ENCODE assay signal across 14 mouse cellular contexts in the genomic region with DNA sequence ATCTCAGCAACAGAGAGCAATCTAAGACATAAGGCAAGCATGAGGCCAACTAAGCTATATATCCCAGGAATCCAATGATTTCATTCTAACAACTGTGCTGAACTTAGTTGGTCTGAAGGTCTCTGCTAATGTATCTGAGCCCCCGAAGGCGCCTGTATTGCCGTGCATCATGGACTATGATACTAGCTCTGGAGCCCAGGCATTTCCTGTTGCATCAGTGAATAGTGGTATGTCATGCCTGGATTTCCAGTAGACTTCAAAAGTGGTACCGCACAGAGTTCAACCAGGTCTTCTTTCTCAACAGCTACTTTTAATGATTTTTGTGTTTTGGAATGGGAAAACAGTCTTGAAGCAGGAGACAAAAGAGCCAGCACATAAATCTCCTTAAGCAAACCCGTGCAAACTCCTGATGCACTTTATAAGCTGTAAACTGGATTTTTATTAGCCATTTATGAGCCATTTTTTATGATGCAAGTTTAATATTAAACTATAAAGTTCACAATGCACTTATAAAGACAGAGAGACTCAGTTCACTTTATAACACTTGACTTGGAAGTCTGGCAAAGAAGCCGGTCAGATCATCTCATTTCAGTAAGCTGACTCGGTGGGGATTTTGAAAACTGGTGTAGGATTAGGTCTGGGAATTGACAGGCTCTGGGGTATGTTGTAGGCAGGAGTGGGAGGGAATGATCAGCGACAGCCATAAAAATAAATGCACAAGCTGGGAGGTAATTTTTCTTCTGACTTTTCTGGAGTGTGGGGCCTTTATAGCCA.
"Had no signal": no experiment of that assay in that cellular context is flagged by ENCODE, and none has a peak within 500 bp of the region (broad histone marks: within the 10 kb centered on the region; RNA-seq: fewer than 3 reads in every experiment).

No protein-coding gene starts in this region.

- H3K4me1 ChIP-seq: liver, embryonic 13.5 days; neural tube, embryonic 12.5 days had no signal

- H3K27ac ChIP-seq: liver, embryonic 13.5 days; neural tube, embryonic 12.5 days had no signal

- DNase-seq: kidney, adult 18-20 months; kidney, postnatal 10 days; kidney, postnatal 36 days; liver, embryonic 13.5 days; lung, adult 2 months; lung, postnatal 14 days; lung, postnatal 4 days; midbrain, embryonic 14.5 days; retina, postnatal 1 day; right cerebral cortex, postnatal 25 days; thymus, adult 18-20 months; thymus, postnatal 36 days had no signal

- H3K9ac ChIP-seq: liver, embryonic 13.5 days; neural tube, embryonic 12.5 days had no signal

- H3K9me3 ChIP-seq: liver, embryonic 13.5 days; neural tube, embryonic 12.5 days had no signal

- H3K4me2 ChIP-seq: liver, embryonic 13.5 days; midbrain, embryonic 11.5 days; neural tube, embryonic 12.5 days had no signal

- H3K36me3 ChIP-seq: liver, embryonic 13.5 days; neural tube, embryonic 12.5 days had no signal

- H3K27me3 ChIP-seq: liver, embryonic 13.5 days; neural tube, embryonic 12.5 days had no signal

- H3K4me3 ChIP-seq: liver, embryonic 13.5 days; neural tube, embryonic 12.5 days had no signal
